Mouse (Mus musculus) left cerebral cortex, adult 18-20 months (tissue): ENCODE results near the gene Usp6nl. TPM values are rescaled to one million over a fixed set of nuclear protein-coding genes. Genes with fewer than 3 reads are reported as not detected.

ENCODE experiments used
- DNase-seq, 2 experiments: peaks; one replicate each; pipeline ENCODE4 v3.0.0; 2021 to 2022; ENCODE audit warnings: low spot score in 2 of 2, mixed read lengths in 1 of 2
- total RNA-seq, 2 experiments: library from RNA; stranded (reverse); gene quantifications; 2 replicates each; pipeline ENCODE4 v1.2.3; 2021

Gene Usp6nl
- total RNA-seq, 2 experiments from 2014 or later = 18.8 to 20.1 TPM

DNA sequence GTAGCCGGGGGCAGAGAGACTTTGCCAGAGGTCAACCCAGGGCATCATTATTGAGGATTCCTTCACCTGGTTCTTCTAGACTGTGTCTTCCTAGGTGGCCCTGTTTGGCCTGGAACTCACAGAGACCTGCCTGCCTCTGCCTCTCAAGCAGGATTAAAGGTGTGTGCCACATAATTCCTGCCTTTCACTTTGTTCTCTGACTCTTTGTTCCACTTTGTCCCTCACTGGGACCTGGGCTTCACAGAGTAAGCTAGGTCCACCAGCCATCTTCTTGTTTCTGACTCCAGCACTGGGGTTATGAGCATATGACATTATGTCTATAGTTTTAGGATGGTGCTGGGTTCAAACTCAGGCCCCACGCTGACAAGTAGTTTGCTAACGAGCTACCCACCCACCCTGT is 144.9 kb downstream of the Usp6nl start:
- DNase-seq = no peak

GRCm38 (mm10) chr2:6469164-6469563 is 146.7 kb downstream of the Usp6nl start:
- peak; percentile 63 to 77 for DNase-seq

- no peak for DNase-seq
Observed at GRCm38 (mm10) chr2:6471110-6471611, 148.7 kb downstream of the Usp6nl start.

DNA sequence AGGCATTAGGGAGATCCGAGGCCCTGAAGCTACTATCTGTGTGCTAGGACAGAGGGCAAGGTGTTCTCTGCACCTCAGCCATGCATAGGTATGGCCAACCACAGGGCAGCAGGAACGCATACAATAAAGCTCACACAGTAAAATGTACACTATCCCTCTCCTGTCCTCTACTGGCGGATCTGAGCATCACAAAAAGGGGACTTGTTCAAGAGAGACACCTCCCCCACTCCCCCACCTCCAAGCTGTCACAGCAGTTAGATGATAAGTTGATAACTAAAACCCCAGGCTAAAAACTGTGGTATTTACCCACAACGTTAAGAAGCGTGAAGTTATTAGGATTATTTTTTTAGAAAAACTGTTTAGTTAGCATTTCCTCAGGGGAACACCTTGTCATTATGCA is 151.4 kb downstream of the Usp6nl start:
- no peak for DNase-seq

GRCm38 (mm10) chr2:6477884-6478283 is 155.4 kb downstream of the Usp6nl start:
- no peak for DNase-seq

- peak; percentile 35 to 41 for DNase-seq
Observed at GRCm38 (mm10) chr2:6478361-6478965, 156.0 kb downstream of the Usp6nl start.

- DNase-seq = peak in 1 of 2 experiments; percentile 27
Observed at GRCm38 (mm10) chr2:6478966-6479391, 156.5 kb downstream of the Usp6nl start.

GRCm38 (mm10) chr2:6479620-6480019 is 157.2 kb downstream of the Usp6nl start:
- DNase-seq = no peak

DNA sequence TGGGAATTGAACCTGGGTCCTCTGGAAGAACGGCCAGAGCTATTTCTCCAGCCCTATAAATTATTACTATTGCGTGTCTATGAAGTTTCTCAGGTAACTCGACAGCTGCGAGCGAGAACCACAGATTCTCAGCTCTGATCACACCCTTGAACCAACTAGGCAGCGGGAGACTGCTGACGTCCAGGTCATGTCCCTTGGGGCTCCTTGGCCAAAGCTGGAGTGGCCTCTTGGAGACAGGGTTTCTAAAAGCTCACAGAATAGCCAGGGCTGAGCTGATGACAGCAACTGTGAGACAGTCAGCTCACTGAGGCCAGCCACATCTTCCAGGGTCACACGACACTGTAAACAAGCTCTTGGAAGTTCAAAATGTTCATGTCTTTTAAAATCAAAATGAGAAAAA is 159.5 kb downstream of the Usp6nl start:
- DNase-seq = no peak

DNA sequence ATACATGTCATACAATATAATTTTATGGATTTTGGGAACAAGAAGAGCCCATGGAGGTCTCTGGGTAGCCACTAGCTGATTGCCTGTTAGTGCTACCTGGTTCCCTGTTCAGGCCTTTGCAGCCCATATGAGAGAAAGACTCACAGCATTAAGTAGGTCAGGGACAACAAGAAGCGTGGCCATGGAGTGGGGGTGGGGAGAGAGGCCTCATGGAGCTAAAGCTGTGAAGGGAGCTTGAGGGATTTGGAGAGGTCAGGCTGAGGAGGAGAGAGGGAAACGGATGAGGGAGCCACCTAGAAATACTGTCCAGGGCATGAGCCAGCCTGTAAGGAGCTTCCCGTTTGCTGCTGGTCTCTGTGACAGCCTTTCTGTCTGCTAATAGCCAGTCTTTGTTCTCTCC is 159.9 kb downstream of the Usp6nl start:
- DNase-seq = no peak

DNA sequence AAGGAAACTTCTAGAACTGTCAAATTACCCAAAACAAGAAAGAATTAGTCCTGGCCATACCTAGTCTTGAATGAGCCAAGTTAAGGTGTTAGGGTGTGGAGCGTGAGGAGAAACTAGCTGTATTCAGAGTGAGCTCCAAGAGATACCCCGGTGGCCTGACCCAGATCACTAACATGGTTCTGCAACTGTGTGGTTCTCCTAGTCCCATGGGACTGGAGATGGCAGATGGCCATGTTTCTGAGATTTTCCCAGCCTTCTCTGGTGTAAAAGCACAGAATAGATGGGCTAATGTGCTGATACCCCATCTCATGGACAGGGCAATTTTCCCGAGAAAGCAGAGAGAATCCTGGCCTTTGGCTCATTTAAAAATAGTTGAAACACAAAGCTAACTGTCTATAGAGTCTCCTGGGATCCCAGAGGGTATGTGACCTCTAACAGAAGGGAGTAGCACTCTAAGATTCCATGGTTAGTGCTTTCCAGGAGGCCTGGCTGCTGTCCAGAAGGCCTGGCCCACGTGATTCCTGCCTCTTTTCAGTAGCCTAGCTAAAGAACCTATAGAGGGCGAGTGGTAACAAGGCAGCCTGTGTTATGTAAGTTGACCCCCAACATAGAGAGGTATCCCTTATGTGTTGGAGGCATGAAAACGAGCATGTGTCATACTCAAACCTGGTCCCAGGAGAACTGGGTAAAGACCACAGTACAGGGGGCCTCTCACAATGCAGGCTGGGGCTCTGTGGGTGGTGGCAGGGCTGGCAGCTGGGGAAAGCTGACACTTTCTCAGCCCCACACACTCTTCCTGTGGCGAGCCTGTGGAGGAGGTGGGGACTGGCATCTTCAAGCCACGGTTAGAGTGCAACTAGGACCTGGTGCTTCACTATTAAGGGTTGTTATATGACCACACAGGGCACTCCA is 160.9 kb downstream of the Usp6nl start:
- DNase-seq = no peak

- DNase-seq = no peak
Observed at GRCm38 (mm10) chr2:6484179-6484578, 161.7 kb downstream of the Usp6nl start.

- no peak for DNase-seq
Observed at GRCm38 (mm10) chr2:6487566-6488488, 165.4 kb downstream of the Usp6nl start.

- no peak for DNase-seq
Observed at GRCm38 (mm10) chr2:6488489-6489056, 166.1 kb downstream of the Usp6nl start.

DNA sequence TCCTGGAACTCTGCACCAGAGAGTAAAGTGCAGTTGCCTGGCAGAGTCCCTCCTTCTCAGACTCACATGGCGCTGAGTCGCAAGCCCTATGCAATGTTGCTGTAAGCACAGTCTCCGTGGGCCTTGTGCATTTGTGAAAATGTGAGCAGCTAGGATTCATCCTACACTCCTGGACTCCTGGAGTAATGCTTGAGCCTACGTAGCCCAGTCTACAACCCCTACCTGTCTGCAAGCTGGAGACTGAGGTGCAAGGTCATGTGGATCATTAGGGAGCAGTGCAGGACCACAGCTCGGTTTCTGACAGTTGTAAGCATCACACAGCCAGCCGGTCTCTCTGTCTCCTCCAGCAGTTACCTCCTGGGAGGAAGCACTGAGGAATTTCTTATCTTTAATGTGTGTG is 167.6 kb downstream of the Usp6nl start:
- DNase-seq = no peak

DNA sequence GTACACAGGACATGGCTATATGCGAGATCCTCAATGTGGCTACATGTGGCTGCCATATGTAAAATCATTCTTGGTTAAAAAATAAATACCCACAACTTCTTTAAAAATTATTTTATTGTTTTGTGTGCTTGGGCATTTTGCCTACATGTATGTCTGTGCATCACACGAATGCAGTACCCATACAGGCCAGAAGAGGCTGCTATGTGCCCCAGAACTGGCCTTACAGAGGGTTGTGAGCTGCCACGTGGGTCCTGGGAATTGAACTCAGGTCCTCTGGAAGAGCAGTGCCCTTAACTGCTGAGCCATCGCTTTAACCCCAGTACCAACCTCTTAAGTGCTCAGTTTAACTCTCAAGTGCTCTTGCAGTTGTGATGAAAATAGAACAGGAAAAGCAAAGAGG is 168.4 kb downstream of the Usp6nl start:
- DNase-seq = no peak

GRCm38 (mm10) chr2:6493886-6494285 is 171.4 kb downstream of the Usp6nl start:
- no peak for DNase-seq
